ENCODE assay signal across 8 mouse cellular contexts in the genomic region with DNA sequence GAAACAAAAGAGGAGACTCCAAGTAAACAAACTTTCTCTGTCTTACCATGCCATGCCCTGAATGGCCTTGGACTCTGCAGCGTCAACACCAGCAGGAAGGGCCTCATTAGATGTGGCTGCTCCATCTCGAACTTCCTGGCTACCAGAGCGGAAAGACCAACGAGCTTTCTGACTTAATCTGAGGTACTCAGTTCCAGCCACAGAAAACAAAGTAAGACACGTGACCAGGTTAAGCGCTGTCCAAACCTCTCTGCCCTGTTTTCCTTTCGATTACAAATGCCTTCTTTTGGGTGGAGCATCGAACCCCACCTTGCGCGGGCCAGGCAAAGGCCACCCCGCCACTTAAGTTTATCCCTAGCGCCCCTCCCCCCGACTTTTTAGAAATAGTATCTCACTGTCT. TPM values are rescaled to one million over a fixed set of nuclear protein-coding genes. Genes with fewer than 3 reads are reported as not detected.
A peak's percentile ranks its signal among the peaks of the same experiment; 100 is the strongest.
DNase-seq lines count a peak whose midpoint lies in the region; ATAC-seq lines count a peak whose summit lies in the region.

No protein-coding gene starts in this region.

- no peaks in the 10 kb centered on the region for H3K27me3 ChIP-seq in heart, embryonic 11.5 days (ENCODE audit: control insufficient read depth, insufficient read depth, low read length)
- H3K27me3 ChIP-seq in kidney, embryonic 14.5 days (ENCODE audit: control insufficient read depth, insufficient read depth, low read length) = no peaks in the 10 kb centered on the region

- no peak overlapping the region for H3K27ac ChIP-seq in heart, embryonic 11.5 days (ENCODE audit: low read depth, low read length)
- no peak overlapping the region for H3K27ac ChIP-seq in kidney, embryonic 14.5 days (ENCODE audit: low read depth, low read length)

- DNase-seq in adrenal gland, adult 2 months = peak; percentile 24
- DNase-seq in adrenal gland, postnatal 25 days = no peak
- DNase-seq in lung, postnatal 25 days (ENCODE audit: low spot score) = peak; percentile 76
- no peak for DNase-seq in gastrocnemius, postnatal 4 days (ENCODE audit: low spot score in 2 of 2)
- DNase-seq in cerebellum, adult 11-12 months = no peak

- 0 out of 2 replicates have a peak, but pooled peaks have one; percentile 49 for ATAC-seq in heart, embryonic 11.5 days (replicated peaks; ENCODE audit: insufficient number of reproducible peaks, low FRiP score, low TSS enrichment)
- ATAC-seq in kidney, embryonic 14.5 days (ENCODE audit: low FRiP score, low TSS enrichment) = peak; percentile 77
- ATAC-seq in erythroid progenitor cell, adult 5-6 weeks (replicated peaks; ENCODE audit: low FRiP score, poor library complexity, severe bottlenecking) = no peak

- no peaks in the 10 kb centered on the region for H3K9me3 ChIP-seq in heart, embryonic 11.5 days (replicated peaks; ENCODE audit: control insufficient read depth, low read length)
- no peaks in the 10 kb centered on the region for H3K9me3 ChIP-seq in kidney, embryonic 14.5 days (ENCODE audit: control insufficient read depth, low read length)

- H3K4me2 ChIP-seq in heart, embryonic 11.5 days = peak overlapping the region; percentile 60
- H3K4me2 ChIP-seq in kidney, embryonic 14.5 days (replicated peaks; ENCODE audit: low read depth, low read length) = peak overlapping the region; percentile 32

- no peaks in the 10 kb centered on the region for H3K36me3 ChIP-seq in heart, embryonic 11.5 days (ENCODE audit: control insufficient read depth, insufficient read depth, low read length)
- H3K36me3 ChIP-seq in kidney, embryonic 14.5 days (ENCODE audit: control insufficient read depth, insufficient read depth, low read length) = no peaks in the 10 kb centered on the region

- 11% methylated on average over 13 of the region's 13 CpGs for WGBS in heart, embryonic 11.5 days (ENCODE audit: insufficient replicate concordance)
- 17% methylated on average over 13 of the region's 13 CpGs for WGBS in kidney, embryonic 14.5 days

- H3K4me3 ChIP-seq in heart, embryonic 11.5 days (ENCODE audit: low read depth, low read length) = peak overlapping the region; percentile 23; the same call in 1 of the 2 replicates
- peak overlapping the region; percentile 18 for H3K4me3 ChIP-seq in kidney, embryonic 14.5 days (ENCODE audit: low read length)

- no peaks in the 10 kb centered on the region for H3K4me1 ChIP-seq in heart, embryonic 11.5 days (ENCODE audit: control insufficient read depth, insufficient read depth, low read length)
- H3K4me1 ChIP-seq in kidney, embryonic 14.5 days (ENCODE audit: control insufficient read depth, insufficient read depth, low read length) = peaks cover 7% of the 10 kb centered on the region; the same call in 1 of the 2 replicates

- peak overlapping the region; percentile 43; the same call in 1 of the 2 replicates for H3K9ac ChIP-seq in heart, embryonic 11.5 days (ENCODE audit: low read depth, low read length)
- H3K9ac ChIP-seq in kidney, embryonic 14.5 days (ENCODE audit: low read depth, low read length) = no peak overlapping the region

RNA-seq across cellular contexts. Expression of a gene that starts 10.1 kb away (rescaled TPM):
- total RNA-seq in adrenal gland, adult 2 months (2021) = 10 to 100 TPM; 16.3 to 22.0 TPM
- polyA plus RNA-seq in adrenal gland, adult 2 months (2012; rRNA removed) = 1.4 TPM in 2 replicates
- 18.5 and 23.7 TPM in 2 replicates for total RNA-seq in adrenal gland, postnatal 25 days (2021)
- 26.6 and 35.1 TPM in 2 replicates for polyA plus RNA-seq in heart, embryonic 11.5 days (2014; fragmentation: Nextera tagmentation; extraction: Ambion mirVana)
- 44.8 and 64.0 TPM in 2 replicates for polyA plus RNA-seq in kidney, embryonic 14.5 days (2014; fragmentation: Nextera tagmentation; extraction: Ambion mirVana)
- total RNA-seq in erythroid progenitor cell, adult 5-6 weeks (2015; ENCODE audit: low replicate concordance) = 0.36 and 4.2 TPM in 2 replicates
- 0.77 and 2.7 TPM in 2 replicates for total RNA-seq in erythroid progenitor cell, adult 5-6 weeks (2017; ENCODE audit: low replicate concordance)
- 10 to 100 TPM; 27.2 to 30.2 TPM for total RNA-seq in gastrocnemius, postnatal 4 days (2021)

Comparison
In these comparisons a context has a peak if more than half of its experiments do, and no peak if none do; other contexts are left out.
1. DNase-seq: peak in adrenal gland, adult 2 months (single experiment) and lung, postnatal 25 days (single experiment); none in adrenal gland, postnatal 25 days (single experiment), gastrocnemius, postnatal 4 days (0 of 2) and cerebellum, adult 11-12 months (single experiment).